ENCODE assay signal across 11 mouse cellular contexts in the genomic region with DNA sequence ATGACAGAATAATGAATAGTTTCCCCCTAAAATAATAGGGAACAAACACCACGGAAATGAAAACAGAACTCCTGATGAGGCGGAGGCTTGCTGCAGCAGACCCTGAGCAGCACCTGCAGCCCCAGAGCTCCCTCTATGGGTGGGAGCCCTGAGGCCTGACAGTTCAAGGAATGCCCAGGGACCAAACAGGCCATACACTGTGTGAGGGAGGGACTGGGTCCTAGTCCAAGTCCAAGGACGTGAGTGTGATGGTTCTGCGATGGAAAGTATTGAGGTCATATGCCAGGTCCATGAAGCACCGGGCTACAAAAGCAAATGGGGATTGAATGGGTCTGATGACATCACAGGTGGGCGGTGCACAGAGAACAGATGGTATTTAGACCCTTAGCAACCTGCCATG. TPM values are rescaled to one million over a fixed set of nuclear protein-coding genes. Genes with fewer than 3 reads are reported as not detected.
DNase-seq lines count a peak whose midpoint lies in the region; TF ChIP-seq lines count a peak whose summit lies in the region.
"Had no signal": no experiment of that assay in that cellular context is flagged by ENCODE, and none has a peak within 500 bp of the region (broad histone marks: within the 10 kb centered on the region; RNA-seq: fewer than 3 reads in every experiment).

No protein-coding gene starts in this region.

- peak; percentile 10 for DNase-seq in gastrocnemius, postnatal 10 days
- no peak for DNase-seq in gastrocnemius, postnatal 25 days
- DNase-seq in liver, adult 2 months (ENCODE audit: extremely low read depth, low read depth, low spot score) = no peak
- no peak for DNase-seq in liver
- peak; percentile 53 to 55 for DNase-seq in cerebellum, postnatal 14 days
- DNase-seq in spleen, adult 18-20 months = no peak
- no peak for DNase-seq in urinary bladder, postnatal 25 days (ENCODE audit: low spot score)
- DNase-seq: layer of hippocampus, adult 9-11 months had no signal

- no peaks in the 10 kb centered on the region for H3K27me3 ChIP-seq in liver, adult 2 months (ENCODE audit: control insufficient read depth, insufficient read depth, low read length)
- no peaks in the 10 kb centered on the region for H3K27me3 ChIP-seq in ES-Bruce4 (ENCODE audit: control insufficient read depth, insufficient read depth, low read length, poor library complexity, severe bottlenecking)
- H3K27me3 ChIP-seq: heart, embryonic 15.5 days had no signal

- peak; percentile 39; the same call in 1 of the 2 replicates for TF ChIP-seq CTCF in liver, adult 2 months (IDR thresholded peaks at IDR 0.05; ENCODE audit: low read depth, low read length)
- peak; percentile 39 for TF ChIP-seq CTCF in ES-Bruce4 (IDR thresholded peaks at IDR 0.05; ENCODE audit: low read depth, low read length)

- H3K36me3 ChIP-seq in liver, adult 2 months (ENCODE audit: control insufficient read depth, insufficient read depth, low read length) = no peaks in the 10 kb centered on the region
- no peaks in the 10 kb centered on the region for H3K36me3 ChIP-seq in ES-Bruce4 (ENCODE audit: control insufficient read depth, insufficient read depth, low read length, poor library complexity, severe bottlenecking)
- H3K36me3 ChIP-seq: heart, embryonic 15.5 days had no signal

- no peak for TF ChIP-seq POLR2A in liver, adult 2 months (IDR thresholded peaks at IDR 0.05; ENCODE audit: extremely low read depth, insufficient read depth, low read length)
- TF ChIP-seq POLR2A in ES-Bruce4 (IDR thresholded peaks at IDR 0.05; ENCODE audit: insufficient read depth, low read length) = no peak

- no peak for TF ChIP-seq EP300 in ES-Bruce4 (IDR thresholded peaks at IDR 0.05; ENCODE audit: insufficient read depth, low read depth, low read length)

- no peak overlapping the region for H3K4me3 ChIP-seq in liver, adult 2 months (ENCODE audit: insufficient read depth, low read depth, low read length)
- H3K4me3 ChIP-seq in ES-Bruce4 (ENCODE audit: low read depth, low read length) = no peak overlapping the region
- H3K4me3 ChIP-seq: heart, embryonic 15.5 days had no signal

- no peak overlapping the region for H3K9ac ChIP-seq in liver, adult 2 months (ENCODE audit: low read depth, low read length)
- H3K9ac ChIP-seq in ES-Bruce4 (ENCODE audit: low read depth, poor library complexity, severe bottlenecking) = no peak overlapping the region
- H3K9ac ChIP-seq: heart, embryonic 15.5 days had no signal

- H3K27ac ChIP-seq in liver, adult 2 months (replicated peaks; ENCODE audit: insufficient read depth, low read depth, low read length) = no peak overlapping the region
- H3K27ac ChIP-seq in ES-Bruce4 (ENCODE audit: insufficient read depth, low read length) = no peak overlapping the region
- H3K27ac ChIP-seq: heart, embryonic 15.5 days had no signal

- 58% methylated on average over 6 of the region's 6 CpGs for WGBS in liver, adult 2 months

- H3K4me1 ChIP-seq in liver, adult 2 months (ENCODE audit: control insufficient read depth, insufficient read depth, low read length) = peaks cover 5% of the 10 kb centered on the region
- H3K4me1 ChIP-seq in ES-Bruce4 (ENCODE audit: control insufficient read depth, insufficient read depth, low read length) = no peaks in the 10 kb centered on the region

- H3K9me3 ChIP-seq in ES-Bruce4 (replicated peaks; ENCODE audit: control insufficient read depth, insufficient read depth, low read length, poor library complexity, severe bottlenecking) = no peaks in the 10 kb centered on the region
- H3K9me3 ChIP-seq: heart, embryonic 15.5 days had no signal

- H3K79me2 ChIP-seq in liver, adult 2 months (ENCODE audit: control insufficient read depth, insufficient read depth, low read length) = no peaks in the 10 kb centered on the region

RNA-seq across cellular contexts. Expression of gene Epb41l3, which starts 33.7 kb away (rescaled TPM):
- 10 to 100 TPM; 12.3 to 18.5 TPM for total RNA-seq in gastrocnemius, postnatal 10 days (2021)
- total RNA-seq in gastrocnemius, postnatal 25 days (2021) = 1 to 10 TPM; 1.7 to 3.5 TPM
- 2.5 and 3.6 TPM in 2 replicates for total RNA-seq in liver, adult 2 months (2014; rRNA removed)
- polyA plus RNA-seq in liver, adult 2 months (2012; rRNA removed) = 0.44 and 0.69 TPM in 2 replicates
- 27.1 and 33.9 TPM in 2 replicates for polyA plus RNA-seq in ES-Bruce4 (2011; ENCODE audit: insufficient read depth, insufficient read length, low read depth, missing spikeins)
- total RNA-seq: neutrophil, adult 5-6 weeks had no signal

Comparison
In these comparisons a context has a peak if more than half of its experiments do, and no peak if none do; other contexts are left out.
1. DNase-seq: peak in gastrocnemius, postnatal 10 days (single experiment) and cerebellum, postnatal 14 days (2 of 2); none in gastrocnemius, postnatal 25 days (single experiment), liver, adult 2 months (single experiment), liver (single experiment), spleen, adult 18-20 months (0 of 2) and urinary bladder, postnatal 25 days (single experiment).